Mouse (Mus musculus) telencephalon, adult 2 months (tissue): ENCODE measurements around the gene Fam213a.

Experiments
- DNase-seq: peaks from one replicate; pipeline ENCODE4 v3.0.0-alpha.2; 2011; ENCODE audit warnings: low read depth, low spot score

Fam213a gene

GRCm38 (mm10) chr14:41005716-41006115, 7.9 kb downstream of the Fam213a start:
- no peak for DNase-seq

GRCm38 (mm10) chr14:41004201-41005141, 9.1 kb downstream of the Fam213a start:
- no peak for DNase-seq

- DNase-seq, result no peak
Observed at GRCm38 (mm10) chr14:41001576-41001975, 12.0 kb downstream of the Fam213a start.

GRCm38 (mm10) chr14:41000801-41001200, 12.8 kb downstream of the Fam213a start:
- DNase-seq, result no peak

- no peak for DNase-seq
Observed at GRCm38 (mm10) chr14:40999904-41000645, 13.5 kb downstream of the Fam213a start.

GRCm38 (mm10) chr14:40996171-40996570, 17.4 kb downstream of the Fam213a start:
- no peak for DNase-seq

GRCm38 (mm10) chr14:40992464-40992863, 21.1 kb downstream of the Fam213a start:
- no peak for DNase-seq

GRCm38 (mm10) chr14:40988780-40989179, 24.8 kb downstream of the Fam213a start:
- no peak for DNase-seq

- DNase-seq, result no peak
Observed at GRCm38 (mm10) chr14:40987184-40987583, 26.4 kb downstream of the Fam213a start.

GRCm38 (mm10) chr14:40985635-40986034, 28.0 kb downstream of the Fam213a start:
- no peak for DNase-seq

- no peak for DNase-seq
Observed at GRCm38 (mm10) chr14:40979723-40980122, 33.9 kb downstream of the Fam213a start.

GRCm38 (mm10) chr14:40979002-40979401, 34.6 kb downstream of the Fam213a start:
- DNase-seq, result no peak

GRCm38 (mm10) chr14:40975127-40975721, 38.4 kb downstream of the Fam213a start:
- peak; percentile 68 for DNase-seq

- DNase-seq, result no peak
Observed at GRCm38 (mm10) chr14:40968051-40968450, 45.5 kb downstream of the Fam213a start.

GRCm38 (mm10) chr14:40967598-40967900, 46.0 kb downstream of the Fam213a start:
- no peak for DNase-seq

- peak; percentile 95 for DNase-seq
Observed at GRCm38 (mm10) chr14:40966862-40967597, 46.6 kb downstream of the Fam213a start.

- DNase-seq, result no peak
Observed at GRCm38 (mm10) chr14:40966392-40966861, 47.2 kb downstream of the Fam213a start, which contains the start of gene Tspan14. Gene Tspan14 (minus strand): TSS chr14:40966807.

- no peak for DNase-seq
Observed at GRCm38 (mm10) chr14:40965507-40966356, 47.9 kb downstream of the Fam213a start.

- no peak for DNase-seq
Observed at GRCm38 (mm10) chr14:40964881-40965280, 48.7 kb downstream of the Fam213a start.

GRCm38 (mm10) chr14:40964214-40964610, 49.4 kb downstream of the Fam213a start:
- DNase-seq, result no peak
